Mouse (Mus musculus) neural tube, embryonic 14.5 days (tissue): ENCODE results near the gene Noc4l. TPM values are rescaled to one million over a fixed set of nuclear protein-coding genes. Genes with fewer than 3 reads are reported as not detected.

ENCODE experiments used
- ATAC-seq: fragments of 200-750 bp; cut with Nextera tagmentation; 2 replicates; pipeline ENCODE4 v1.8.0; 2017; ENCODE audit warnings: low read depth, mild to moderate bottlenecking, moderate TSS enrichment, moderate library complexity
- H3K27ac ChIP-seq: fragments of 300-500 bp; sonication (generic); 2 replicates; pipeline ENCODE4 v1.5.1; 2014; ENCODE audit warnings: low read depth, mild to moderate bottlenecking, control low read depth, low read length, moderate library complexity, mixed read lengths
- H3K27me3 ChIP-seq: fragments of 300-500 bp; sonication (generic); 2 replicates; pipeline ENCODE4 v1.6.1; 2014; ENCODE audit warnings: low read length; ENCODE audit not compliant: control insufficient read depth, insufficient read depth
- H3K36me3 ChIP-seq: fragments of 300-500 bp; sonication (generic); 2 replicates; pipeline ENCODE4 v1.6.1; 2014; ENCODE audit warnings: low read length, mixed read lengths; ENCODE audit not compliant: control insufficient read depth, insufficient read depth
- H3K4me1 ChIP-seq: fragments of 300-500 bp; sonication (generic); 2 replicates; pipeline ENCODE4 v1.6.1; 2014; ENCODE audit warnings: low read length; ENCODE audit not compliant: control insufficient read depth, insufficient read depth
- H3K4me2 ChIP-seq: fragments of 300-500 bp; sonication (generic); 2 replicates; pipeline ENCODE4 v1.6.1; 2014; ENCODE audit warnings: mild to moderate bottlenecking, low read depth, low read length, control low read depth
- H3K4me3 ChIP-seq: fragments of 300-500 bp; sonication (generic); 2 replicates; pipeline ENCODE4 v1.5.1; 2014; ENCODE audit warnings: low read depth, low read length, control low read depth, mixed read lengths
- H3K9ac ChIP-seq: fragments of 300-500 bp; sonication (generic); replicated peaks from 2 replicates; pipeline ENCODE4 v1.6.1; 2014; ENCODE audit warnings: low read depth, mild to moderate bottlenecking, control low read depth, low read length, mixed read lengths
- H3K9me3 ChIP-seq: fragments of 300-500 bp; sonication (generic); 2 replicates; pipeline ENCODE4 v1.6.1; 2016; ENCODE audit warnings: low read length; ENCODE audit not compliant: control insufficient read depth
- WGBS: fragments of 180-500 bp; shearing (Covaris S2); extraction: QIAGEN DNeasy Blood & Tissue Kit; methylation state at CpG from one replicate; pipeline ENCODE4 v1.1.7; 2014; 5-methylcytosine and 5-hydroxymethylcytosine counted together
- polyA plus RNA-seq: library from polyadenylated mRNA; unstranded; fragments of >200 nt; fragmentation: Nextera tagmentation; extraction: Ambion mirVana; gene quantifications from 2 replicates; pipeline ENCODE4 v1.2.1, GENCODE M21; 2014

The Noc4l gene
- polyA plus RNA-seq, result 35.1 and 38.7 TPM in 2 replicates

GRCm38 (mm10) chr5:110652719-110653648 is at the start of gene Noc4l, which contains the start of gene Ddx51:
TSS of gene Noc4l (minus strand) at chr5:110653417.
TSS of gene Ddx51 (plus strand) at chr5:110653451.
- Histone ChIP-seq H3K27ac (0 out of 2 replicates have a peak within 1 kb of the TSS, but pooled peaks have one; percentile 34), H3K4me1 (peaks cover 9% of the 10 kb centered on the region), H3K4me3 (peak within 1 kb of the TSS; percentile 79), H3K36me3 (peaks cover 58% of the 10 kb centered on the region), H3K4me2 (peak within 1 kb of the TSS; percentile 89), H3K9ac (peak within 1 kb of the TSS; percentile 70), H3K9me3 (no peaks in the 10 kb centered on the region), H3K27me3 (no peaks in the 10 kb centered on the region)
- ATAC-seq, result peak; percentile 90
- under 1% methylated on average over 89 of the region's 91 CpGs for WGBS

- Histone ChIP-seq H3K4me2 (no peak overlapping the region), H3K27ac (no peak overlapping the region), H3K36me3 (peaks cover 91% of the 10 kb centered on the region), H3K9me3 (no peaks in the 10 kb centered on the region), H3K27me3 (no peaks in the 10 kb centered on the region), H3K4me3 (no peak overlapping the region), H3K9ac (no peak overlapping the region), H3K4me1 (no peaks in the 10 kb centered on the region)
- no peak for ATAC-seq
- 86% methylated on average over 4 of the region's 4 CpGs for WGBS
Measured at GRCm38 (mm10) chr5:110698617-110699016, 45.4 kb upstream of the Noc4l start.

DNA sequence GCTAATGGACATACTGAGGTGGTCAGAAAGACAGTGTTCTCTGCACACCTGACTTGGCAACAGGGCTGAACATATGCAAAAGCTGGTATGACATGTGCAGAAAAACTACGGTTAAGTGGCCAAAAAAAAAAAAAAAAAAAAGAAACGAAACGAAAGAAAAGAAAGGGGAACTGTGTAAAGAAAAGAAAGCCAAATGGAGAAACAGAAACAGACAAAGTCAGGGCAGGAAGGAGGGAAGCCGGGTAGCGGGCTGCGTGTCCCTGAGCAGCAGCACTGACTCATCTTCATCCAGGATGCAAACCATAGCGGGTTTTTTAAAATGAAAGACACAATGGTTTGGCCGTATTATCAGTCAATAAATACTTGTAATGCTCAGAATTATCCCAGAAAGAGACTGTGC is 28.8 kb upstream of the Noc4l start:
- no peak for ATAC-seq
- Histone ChIP-seq H3K4me3 (no peak overlapping the region), H3K27ac (no peak overlapping the region), H3K27me3 (no peaks in the 10 kb centered on the region), H3K9me3 (no peaks in the 10 kb centered on the region), H3K4me2 (no peak overlapping the region), H3K36me3 (peaks cover 88% of the 10 kb centered on the region), H3K4me1 (no peaks in the 10 kb centered on the region), H3K9ac (no peak overlapping the region)
- 98% methylated on average over 7 of the region's 8 CpGs for WGBS

DNA sequence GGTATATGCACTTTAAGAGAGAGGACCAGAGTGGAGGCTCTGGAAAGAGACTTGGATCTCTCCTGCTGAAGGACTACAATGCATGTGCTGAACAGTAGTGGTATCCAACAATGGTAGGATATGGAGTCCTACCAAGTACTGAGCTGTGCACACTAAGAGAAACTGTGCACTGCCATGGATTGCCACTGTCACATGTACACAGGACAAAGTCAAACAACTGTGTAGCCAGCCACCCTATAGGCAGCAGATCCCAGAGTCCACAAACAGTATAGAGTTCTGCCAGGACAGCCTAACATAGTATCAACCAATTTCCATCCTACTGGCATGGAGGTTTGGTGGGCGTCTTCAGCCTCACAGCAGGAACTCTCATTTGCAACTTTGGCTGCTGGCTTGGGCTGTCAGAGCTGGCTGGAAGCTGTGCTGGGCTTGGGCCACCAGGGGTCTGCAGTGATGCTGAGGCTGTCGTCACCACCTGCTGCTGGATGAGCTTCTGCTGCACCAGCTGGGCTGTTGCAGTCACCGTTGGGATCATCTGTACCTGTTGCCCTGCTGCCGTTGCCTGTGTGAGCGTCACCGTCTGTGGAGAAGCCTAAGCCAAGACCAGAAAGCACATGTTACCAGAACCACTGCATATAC is 12.4 kb upstream of the Noc4l start:
- Histone ChIP-seq H3K27me3 (no peaks in the 10 kb centered on the region), H3K27ac (no peak overlapping the region), H3K4me3 (no peak overlapping the region), H3K36me3 (peaks cover 66% of the 10 kb centered on the region), H3K4me2 (no peak overlapping the region), H3K4me1 (no peaks in the 10 kb centered on the region), H3K9me3 (no peaks in the 10 kb centered on the region), H3K9ac (no peak overlapping the region)
- no peak for ATAC-seq
- 63% methylated on average over 6 of the region's 6 CpGs for WGBS

DNA sequence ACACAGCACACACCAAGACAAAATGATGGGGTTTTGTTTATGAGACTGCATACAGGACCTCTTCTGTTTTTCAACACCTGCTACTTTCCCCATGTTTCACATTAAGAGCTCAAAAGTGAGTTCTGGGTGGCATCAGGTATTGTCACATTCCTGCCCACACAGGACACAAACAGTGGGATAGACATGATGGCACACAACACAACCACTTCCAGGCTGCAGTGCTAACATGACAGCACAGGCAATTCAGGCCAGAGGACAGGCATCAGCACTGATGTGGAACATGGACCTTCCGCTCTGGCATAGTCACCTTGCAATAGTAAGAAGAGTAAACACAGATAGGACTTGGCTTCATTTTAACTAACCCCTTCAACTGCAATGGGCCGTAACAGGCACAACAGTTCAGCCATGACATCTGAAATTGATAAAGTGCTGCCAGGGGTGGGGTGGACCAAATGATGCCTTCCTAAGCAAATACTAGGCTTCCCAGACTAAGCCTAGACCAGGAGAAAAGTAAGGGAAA is 11.6 kb upstream of the Noc4l start:
- Histone ChIP-seq H3K4me3 (no peak overlapping the region), H3K4me2 (no peak overlapping the region), H3K4me1 (no peaks in the 10 kb centered on the region), H3K27ac (no peak overlapping the region), H3K9ac (no peak overlapping the region), H3K27me3 (no peaks in the 10 kb centered on the region), H3K9me3 (no peaks in the 10 kb centered on the region), H3K36me3 (peaks cover 64% of the 10 kb centered on the region)
- no peak for ATAC-seq
- WGBS, result 98% methylated on average over 2 of the region's 2 CpGs

DNA sequence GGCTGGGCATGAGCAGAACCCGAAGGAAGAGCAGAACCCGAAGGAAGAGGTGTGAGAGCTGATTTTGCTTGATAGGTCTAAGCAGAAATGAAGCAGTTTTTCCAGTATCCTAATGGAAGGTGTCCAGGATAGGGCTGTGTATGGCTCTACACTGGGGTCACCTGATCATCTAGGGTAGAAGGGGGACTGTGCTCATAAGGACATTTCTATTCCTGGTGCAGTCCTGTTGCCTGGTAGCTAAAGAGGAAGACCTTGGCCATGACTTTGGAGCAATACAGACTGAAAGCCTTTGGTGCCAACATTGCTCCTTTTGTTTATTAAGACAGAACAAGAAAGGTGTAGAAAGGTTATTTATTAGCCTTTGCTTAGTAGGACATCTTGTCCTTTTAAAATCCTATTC is 10.8 kb upstream of the Noc4l start:
- ATAC-seq, result no peak
- Histone ChIP-seq H3K9ac (no peak overlapping the region), H3K27ac (no peak overlapping the region), H3K4me3 (no peak overlapping the region), H3K27me3 (no peaks in the 10 kb centered on the region), H3K4me2 (no peak overlapping the region), H3K4me1 (no peaks in the 10 kb centered on the region), H3K9me3 (no peaks in the 10 kb centered on the region), H3K36me3 (peaks cover 65% of the 10 kb centered on the region)
- WGBS, result 88% methylated on average over 2 of the region's 2 CpGs

- Histone ChIP-seq H3K36me3 (peaks cover 75% of the 10 kb centered on the region), H3K27ac (no peak overlapping the region), H3K27me3 (no peaks in the 10 kb centered on the region), H3K4me3 (no peak overlapping the region), H3K4me2 (no peak overlapping the region), H3K9me3 (no peaks in the 10 kb centered on the region), H3K4me1 (peaks cover under 1% of the 10 kb centered on the region; the same call in 1 of the 2 replicates), H3K9ac (no peak overlapping the region)
- no peak for ATAC-seq
Measured at GRCm38 (mm10) chr5:110659682-110660081, 6.5 kb upstream of the Noc4l start.

DNA sequence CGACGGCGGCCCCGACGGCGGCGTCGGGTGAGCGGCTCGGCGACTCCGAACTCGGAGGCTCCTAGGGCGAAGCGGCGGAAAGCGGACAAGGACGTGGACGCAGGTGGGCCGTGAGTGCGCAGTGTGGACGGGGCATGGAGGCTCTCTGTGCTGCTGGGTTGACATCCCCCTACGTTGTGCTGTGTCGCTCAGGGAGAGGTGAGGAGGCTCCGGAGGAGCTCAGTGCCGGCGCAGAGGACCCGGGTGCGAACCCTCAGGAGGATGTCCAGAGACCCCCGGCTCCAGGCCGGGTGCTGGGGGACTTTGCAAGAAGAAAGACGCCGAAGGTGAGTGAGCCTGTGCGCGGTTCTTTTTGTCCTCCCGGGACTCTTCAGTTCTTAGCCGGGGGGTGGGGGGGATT is 469 bp upstream of the Noc4l start:
- Histone ChIP-seq H3K27me3 (no peaks in the 10 kb centered on the region), H3K36me3 (peaks cover 58% of the 10 kb centered on the region)

GRCm38 (mm10) chr5:110646377-110646776 is 6.8 kb downstream of the Noc4l start:
- ATAC-seq, result no peak
- Histone ChIP-seq H3K4me1 (no peaks in the 10 kb centered on the region), H3K9ac (no peak overlapping the region), H3K4me3 (no peak overlapping the region), H3K27me3 (no peaks in the 10 kb centered on the region), H3K36me3 (peaks cover 39% of the 10 kb centered on the region), H3K27ac (no peak overlapping the region), H3K9me3 (no peaks in the 10 kb centered on the region), H3K4me2 (no peak overlapping the region)

More for the DNA sequence above, 469 bp upstream of the Noc4l start:
- ATAC-seq, result peak; percentile 57
- Histone ChIP-seq H3K9me3 (no peaks in the 10 kb centered on the region), H3K4me1 (peaks cover 9% of the 10 kb centered on the region), H3K9ac (peak overlapping the region; percentile 70), H3K4me2 (peak overlapping the region; percentile 89), H3K27ac (no peak overlapping the region), H3K4me3 (peak overlapping the region; percentile 79)
- WGBS, result 2% methylated on average over 35 of the region's 37 CpGs
